Mouse (Mus musculus) ES-Bruce4 (cell line): Measurements from ENCODE around the gene Gm5269.

Experiments
- CTCF ChIP-seq: IDR thresholded peaks from one replicate; pipeline ENCODE4 v1.8.1; 2011; ENCODE audit warnings: low read depth, low read length
- EP300 ChIP-seq: IDR thresholded peaks from 2 replicates; pipeline ENCODE4 v1.6.1; 2011; ENCODE audit warnings: low read depth, low read length; ENCODE audit not compliant: insufficient read depth

DNA sequence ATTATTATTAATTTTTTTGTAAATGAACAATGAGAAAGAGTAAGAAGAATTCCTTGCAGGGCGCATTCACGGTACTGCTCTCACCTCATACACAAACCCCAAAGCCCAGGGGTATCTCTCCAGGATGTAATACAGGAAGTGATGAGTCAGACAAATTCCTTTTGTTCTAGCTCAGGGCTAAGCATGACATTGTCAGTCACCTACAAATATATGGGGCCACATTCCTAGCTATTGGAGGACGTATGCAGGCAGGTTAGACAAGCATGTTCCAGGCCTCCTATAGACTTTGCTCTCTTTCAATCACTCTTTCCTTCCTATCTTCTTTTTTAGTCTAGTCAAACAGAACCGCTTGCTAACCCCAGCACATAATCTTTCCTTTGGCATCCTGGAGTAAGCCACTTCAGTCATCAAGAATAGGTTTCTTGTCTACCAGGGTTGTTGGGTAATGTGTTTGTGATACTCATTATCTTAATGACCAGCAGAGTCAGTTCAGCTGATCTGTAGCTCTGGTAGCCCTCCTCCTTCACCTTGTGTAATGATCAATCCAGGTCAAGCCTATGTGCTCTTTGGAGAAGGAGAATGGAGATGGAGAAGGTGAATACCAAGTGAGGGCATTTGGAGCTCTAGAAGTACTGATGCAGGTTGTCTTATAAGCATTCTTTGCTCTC lies 27.2 kb upstream of the Gm5269 start:
- TF ChIP-seq CTCF (no peak), EP300 (no peak)
